Mouse (Mus musculus) cerebellum, adult 2 months (tissue): Measurements from ENCODE around the gene Gm4894. TPM values are rescaled to one million over a fixed set of nuclear protein-coding genes. Genes with fewer than 3 reads are reported as not detected.
A peak's percentile ranks its signal among the peaks of the same experiment; 100 is the strongest.

Experiments used
- DNase-seq, 2 experiments: peaks; one replicate each; pipeline ENCODE4 v3.0.0; 2021
- H3K27ac ChIP-seq: fragments of 200-500 bp; 2 replicates; pipeline ENCODE4 v1.5.1; 2012; ENCODE audit warnings: low read length, control low read depth, inconsistent platforms; ENCODE audit not compliant: insufficient read depth
- H3K27me3 ChIP-seq: fragments of 200-500 bp; 2 replicates; pipeline ENCODE4 v1.6.1; 2012; ENCODE audit warnings: inconsistent platforms, mild to moderate bottlenecking, low read length, moderate library complexity; ENCODE audit not compliant: control insufficient read depth, insufficient read depth
- H3K4me1 ChIP-seq: fragments of 200-500 bp; 2 replicates; pipeline ENCODE4 v1.6.1; 2011; ENCODE audit warnings: low read length; ENCODE audit not compliant: control insufficient read depth, insufficient read depth
- H3K4me3 ChIP-seq: fragments of 200-500 bp; replicated peaks from 2 replicates; pipeline ENCODE3; 2011; ENCODE audit warnings: mild to moderate bottlenecking, low read depth, low read length, control low read depth; ENCODE audit not compliant: insufficient read depth
- CTCF ChIP-seq: fragments of 200-500 bp; IDR thresholded peaks from 2 replicates; pipeline ENCODE4 v1.5.1; 2011; ENCODE audit warnings: low read depth, mild to moderate bottlenecking, control low read depth, low read length, moderate library complexity, borderline replicate concordance; ENCODE audit not compliant: insufficient read depth
- POLR2A ChIP-seq: fragments of 200-500 bp; IDR thresholded peaks from 2 replicates; pipeline ENCODE4 v1.6.1; 2011; ENCODE audit warnings: low read length, control low read depth, borderline replicate concordance; ENCODE audit not compliant: insufficient read depth
- WGBS: fragments of 180-500 bp; shearing (Covaris S2); methylation state at CpG from one replicate; pipeline ENCODE4 v1.1.7; 2018; 5-methylcytosine and 5-hydroxymethylcytosine counted together
- polyA plus RNA-seq: library from polyadenylated mRNA; depleted of rRNA; stranded (reverse); fragments of >200 nt; gene quantifications from 2 replicates; pipeline ENCODE4 v1.2.3, GENCODE M21; 2012

The Gm4894 gene
- polyA plus RNA-seq, 1 experiment: not detected

DNA sequence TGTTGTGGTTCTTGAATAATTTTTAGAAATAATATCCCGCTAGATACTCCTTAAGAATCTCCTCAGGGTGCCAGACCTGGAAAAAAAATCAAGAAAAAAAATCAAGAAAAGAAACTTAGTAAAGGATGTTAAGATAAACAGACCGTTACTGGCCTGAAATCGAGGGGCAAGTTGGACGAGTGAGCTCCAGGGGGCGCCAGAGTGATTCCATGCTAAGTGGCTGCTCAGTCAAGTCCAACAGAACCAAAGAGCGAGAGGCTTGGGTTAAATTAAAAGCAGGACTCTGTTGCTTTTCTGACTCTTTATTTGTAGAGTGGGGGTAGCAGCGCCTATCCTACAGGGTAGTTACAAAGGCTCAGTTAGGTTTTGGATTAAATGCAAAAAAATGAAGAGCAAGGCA is 3.5 kb upstream of the Gm4894 start:
- Histone ChIP-seq H3K27ac (no peak overlapping the region), H3K27me3 (no peaks in the 10 kb centered on the region), H3K4me1 (no peaks in the 10 kb centered on the region), H3K4me3 (no peak overlapping the region)
- peak; percentile 17 to 27 for DNase-seq
- 37% methylated on average over 7 of the region's 7 CpGs for WGBS
- peak; percentile 59 for TF ChIP-seq CTCF
- no peak for TF ChIP-seq POLR2A

DNA sequence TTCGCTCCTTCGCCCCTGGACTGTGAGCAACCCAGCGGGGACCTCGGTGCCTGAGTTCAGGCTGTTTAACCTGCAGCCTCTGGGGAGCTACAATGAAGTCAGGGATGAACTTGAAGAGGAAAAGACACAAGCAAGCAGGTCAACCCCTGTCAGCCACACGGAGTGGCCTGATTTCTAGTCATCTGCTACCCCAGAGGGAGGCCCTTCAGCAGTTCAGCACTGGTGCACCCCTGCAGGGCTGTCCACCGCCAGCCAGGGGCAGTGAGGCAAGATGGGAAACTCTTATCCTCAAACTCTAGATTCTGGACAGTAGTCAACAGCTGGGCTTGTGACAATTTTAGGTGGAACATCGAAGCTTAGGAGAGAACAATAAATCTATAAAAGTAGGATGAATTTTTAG is 18.6 kb downstream of the Gm4894 start:
- DNase-seq: peak; percentile 10 to 11
- WGBS: 57% methylated on average over 7 of the region's 7 CpGs
- no peaks in the 10 kb centered on the region for H3K27me3 ChIP-seq
- H3K27ac ChIP-seq: no peak overlapping the region
- H3K4me1 ChIP-seq: peaks cover 5% of the 10 kb centered on the region; the same call in 1 of the 2 replicates
- TF ChIP-seq CTCF (no peak), POLR2A (no peak)
- no peak overlapping the region for H3K4me3 ChIP-seq

GRCm38 (mm10) chr9:49273566-49273965 is 23.2 kb downstream of the Gm4894 start:
- 26% methylated on average over 7 of the region's 7 CpGs for WGBS
- H3K27ac ChIP-seq: no peak overlapping the region
- H3K4me1 ChIP-seq: peaks cover 5% of the 10 kb centered on the region; the same call in 1 of the 2 replicates
- TF ChIP-seq CTCF (no peak), POLR2A (no peak)
- H3K27me3 ChIP-seq: no peaks in the 10 kb centered on the region
- H3K4me3 ChIP-seq: no peak overlapping the region
- DNase-seq: peak; percentile 7 to 25

GRCm38 (mm10) chr9:49275976-49276375 is 25.6 kb downstream of the Gm4894 start:
- TF ChIP-seq POLR2A: no peak
- TF ChIP-seq CTCF: no peak
- 7% methylated on average over 4 of the region's 4 CpGs for WGBS
- DNase-seq: peak in 1 of 2 experiments; percentile 12
- Histone ChIP-seq H3K27me3 (no peaks in the 10 kb centered on the region), H3K27ac (no peak overlapping the region), H3K4me1 (no peaks in the 10 kb centered on the region), H3K4me3 (no peak overlapping the region)

- TF ChIP-seq POLR2A: no peak
- no peak for TF ChIP-seq CTCF
- 86% methylated on average over 11 of the region's 11 CpGs for whole genome bisulfite sequencing
- H3K4me3 ChIP-seq: no peak overlapping the region
These were observed 26.4 kb downstream of the Gm4894 start for GRCm38 (mm10) chr9:49276542-49277334.

GRCm38 (mm10) chr9:49295101-49295500 is 44.8 kb downstream of the Gm4894 start:
- TF ChIP-seq CTCF (no peak), POLR2A (no peak)
- no peak overlapping the region for H3K4me3 ChIP-seq
- 40% methylated on average over 1 of the region's 1 CpGs for WGBS
- no peaks in the 10 kb centered on the region for H3K4me1 ChIP-seq
- H3K27me3 ChIP-seq: peaks cover 2% of the 10 kb centered on the region; the same call in 1 of the 2 replicates
- DNase-seq: no peak
- no peak overlapping the region for H3K27ac ChIP-seq

More at GRCm38 (mm10) chr9:49276542-49277334, 26.4 kb downstream of the Gm4894 start:
- no peak overlapping the region for H3K27ac ChIP-seq
- no peak for DNase-seq
- H3K27me3 ChIP-seq: no peaks in the 10 kb centered on the region
- H3K4me1 ChIP-seq: no peaks in the 10 kb centered on the region

DNA sequence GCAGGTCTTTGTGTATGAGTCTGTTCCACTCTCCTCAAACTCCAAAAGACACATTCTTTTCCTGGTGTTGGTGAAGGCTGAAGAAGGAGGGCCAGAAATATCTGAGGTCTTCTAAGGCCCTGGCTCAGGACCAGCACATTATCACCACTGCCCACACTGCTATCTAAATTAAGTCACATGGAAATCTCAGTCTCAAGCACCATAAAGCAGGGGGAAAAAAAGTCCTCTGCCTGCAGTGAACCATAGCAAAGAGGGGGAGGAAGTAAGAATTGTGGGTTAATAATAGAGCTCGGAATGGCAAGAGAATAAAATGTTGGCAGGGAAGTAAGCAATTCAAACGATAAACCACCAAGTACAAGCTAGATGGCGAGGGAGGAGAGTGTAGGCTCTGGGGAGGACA is 57.2 kb downstream of the Gm4894 start:
- TF ChIP-seq CTCF: no peak
- no peak for TF ChIP-seq POLR2A
- no peak for DNase-seq
- Histone ChIP-seq H3K27ac (no peak overlapping the region), H3K4me3 (no peak overlapping the region), H3K4me1 (no peaks in the 10 kb centered on the region), H3K27me3 (no peaks in the 10 kb centered on the region)
- WGBS: 57% methylated on average over 3 of the region's 3 CpGs

DNA sequence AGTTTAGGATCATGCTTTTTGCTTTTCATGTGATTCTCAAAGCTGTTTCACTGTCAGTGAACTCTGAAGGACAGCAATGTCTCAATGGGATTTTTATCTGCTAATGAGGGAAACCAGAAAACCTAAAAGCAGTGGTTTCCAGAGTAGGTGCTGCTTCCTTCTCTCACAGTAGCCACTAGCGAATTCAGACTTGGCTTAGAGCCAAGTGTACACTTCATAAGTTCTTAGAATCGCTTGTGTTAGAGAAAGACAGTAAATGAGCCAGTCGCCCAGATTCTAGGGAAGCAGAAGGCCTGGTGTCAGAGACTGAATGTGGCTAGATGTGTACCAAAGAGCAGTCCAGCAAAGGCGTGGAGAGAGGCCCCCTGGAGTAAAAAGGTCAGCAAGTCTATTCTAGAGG is 60.5 kb downstream of the Gm4894 start:
- H3K27me3 ChIP-seq: no peaks in the 10 kb centered on the region
- DNase-seq: no peak
- no peak overlapping the region for H3K27ac ChIP-seq
- no peak overlapping the region for H3K4me3 ChIP-seq
- no peaks in the 10 kb centered on the region for H3K4me1 ChIP-seq
- TF ChIP-seq CTCF (no peak), POLR2A (no peak)
- 56% methylated on average over 4 of the region's 4 CpGs for WGBS
